Mouse (Mus musculus): ENCODE measurements around the gene Tapbp. TPM values are rescaled to one million over a fixed set of nuclear protein-coding genes. Genes with fewer than 3 reads are reported as not detected.

Gene Tapbp
- polyA plus RNA-seq, 1 experiment = 50.6 TPM

GRCm38 (mm10) chr17:33953310-33953709 is 37.6 kb downstream of the Tapbp start:
- Histone ChIP-seq H3K79me2 (ENCODE audit: control insufficient read depth, insufficient read depth) (peaks cover 29% of the 10 kb centered on the region), H3K27me3 (ENCODE audit: control insufficient read depth, insufficient read depth, insufficient read length) (no peaks in the 10 kb centered on the region), H3K4me2 (ENCODE audit: low read depth) (peak overlapping the region; percentile 59), H3K36me3 (ENCODE audit: control insufficient read depth, insufficient read depth) (peaks cover 15% of the 10 kb centered on the region), H3ac (ENCODE audit: control insufficient read depth, insufficient read length) (no peak overlapping the region), H3K4me3 (peak overlapping the region; percentile 93)
- no peak for TF ChIP-seq POLR2AphosphoS2 (IDR thresholded peaks at IDR 0.05; ENCODE audit: insufficient read length, low read depth)
- no peak for TF ChIP-seq SRF (IDR thresholded peaks at IDR 0.05; ENCODE audit: control insufficient read depth, insufficient read length, low read depth)
- no peak for TF ChIP-seq TCF3 (IDR thresholded peaks at IDR 0.05; ENCODE audit: insufficient read length, low read depth)
- no peak for TF ChIP-seq E2F4 (IDR thresholded peaks at IDR 0.05; ENCODE audit: insufficient read depth)
- TF ChIP-seq REST (IDR thresholded peaks at IDR 0.05; ENCODE audit: insufficient read depth, insufficient read length) = no peak
- TF ChIP-seq USF1 (IDR thresholded peaks at IDR 0.05; ENCODE audit: low read depth) = no peak
- no peak for TF ChIP-seq MAX (IDR thresholded peaks at IDR 0.05; ENCODE audit: low read depth)
- no peak for TF ChIP-seq POLR2A (IDR thresholded peaks at IDR 0.05; ENCODE audit: insufficient read length, low read depth)
- TF ChIP-seq MYOD1 (IDR thresholded peaks at IDR 0.05; ENCODE audit: control insufficient read depth in 1 of 3, insufficient read length in 2 of 3, low read depth in 2 of 3) = no peak
- no peak for TF ChIP-seq MYOG (IDR thresholded peaks at IDR 0.05; ENCODE audit: control insufficient read depth in 1 of 3, insufficient read depth in 1 of 3, insufficient read length in 2 of 3, low read depth in 2 of 3)
- TF ChIP-seq CEBPB (IDR thresholded peaks at IDR 0.05; ENCODE audit: insufficient read depth, poor library complexity, severe bottlenecking) = no peak
- no peak for TF ChIP-seq TCF12 (IDR thresholded peaks at IDR 0.05; ENCODE audit: insufficient read depth, poor library complexity, severe bottlenecking)

- Histone ChIP-seq H3K36me3 (ENCODE audit: control insufficient read depth, insufficient read depth) (peaks cover 15% of the 10 kb centered on the region), H3K27me3 (ENCODE audit: control insufficient read depth, insufficient read depth, insufficient read length) (no peaks in the 10 kb centered on the region), H3K4me3 (peak overlapping the region; percentile 93), H3K4me2 (ENCODE audit: low read depth) (peak overlapping the region; percentile 81), H3ac (ENCODE audit: control insufficient read depth, insufficient read length) (peak overlapping the region; percentile 71), H3K79me2 (ENCODE audit: control insufficient read depth, insufficient read depth) (peaks cover 29% of the 10 kb centered on the region)
- TF ChIP-seq USF1 (IDR thresholded peaks at IDR 0.05; ENCODE audit: low read depth) (no peak), SRF (IDR thresholded peaks at IDR 0.05; ENCODE audit: control insufficient read depth, insufficient read length, low read depth) (no peak), MYOD1 (IDR thresholded peaks at IDR 0.05; ENCODE audit: control insufficient read depth in 1 of 3, insufficient read length in 2 of 3, low read depth in 2 of 3) (no peak), TCF12 (IDR thresholded peaks at IDR 0.05; ENCODE audit: insufficient read depth, poor library complexity, severe bottlenecking) (no peak), POLR2A (IDR thresholded peaks at IDR 0.05; ENCODE audit: insufficient read length, low read depth) (peak; percentile 37)
Observed at GRCm38 (mm10) chr17:33953961-33954565, 38.4 kb downstream of the Tapbp start.

DNA sequence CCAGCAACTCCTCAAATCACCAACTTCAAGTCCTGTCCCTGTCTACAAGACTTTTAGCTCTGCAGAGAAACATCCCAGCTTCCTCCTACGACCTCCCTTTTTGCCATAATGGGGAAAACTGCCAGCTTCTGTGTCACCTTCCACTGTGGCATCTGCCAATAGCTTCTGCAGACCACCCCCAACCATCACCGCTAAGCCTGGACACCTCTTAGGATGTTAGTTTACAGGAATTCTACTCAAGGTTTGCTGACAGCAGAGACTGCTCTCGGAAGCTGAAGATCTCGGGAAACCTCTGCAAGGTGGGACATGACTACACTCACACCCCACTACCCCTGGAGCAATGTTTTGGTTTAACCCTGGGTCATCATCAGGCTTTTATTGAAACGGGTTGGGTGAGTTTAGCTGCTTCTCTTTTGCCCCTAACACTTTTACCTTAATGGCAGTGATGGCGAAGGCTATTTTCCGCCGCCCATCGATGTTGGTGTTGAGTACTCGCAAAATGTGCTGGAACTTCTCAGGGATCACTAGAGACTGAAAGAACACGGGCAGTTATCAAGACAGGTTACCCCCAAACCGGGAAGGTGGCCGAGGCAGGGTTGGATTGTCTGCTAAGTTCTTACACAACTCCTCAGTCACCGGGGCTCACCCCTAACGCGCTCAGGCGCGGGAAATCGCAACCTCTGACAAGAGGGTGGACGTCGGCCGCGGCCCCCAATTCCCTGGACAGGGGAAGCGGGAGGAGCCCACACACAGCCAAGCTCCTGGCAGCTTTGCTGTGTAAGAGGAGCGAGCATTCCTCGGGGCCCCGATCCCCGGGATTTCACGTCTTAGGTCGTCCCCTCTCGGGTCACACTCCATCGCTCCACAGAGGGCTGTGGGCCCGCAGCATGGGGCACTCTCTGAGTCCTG is 39.2 kb downstream of the Tapbp start:
- Histone ChIP-seq H3K27me3 (ENCODE audit: control insufficient read depth, insufficient read depth, insufficient read length) (no peaks in the 10 kb centered on the region), H3ac (ENCODE audit: control insufficient read depth, insufficient read length) (peak overlapping the region; percentile 71), H3K4me2 (ENCODE audit: low read depth) (peak overlapping the region; percentile 81), H3K79me2 (ENCODE audit: control insufficient read depth, insufficient read depth) (peaks cover 29% of the 10 kb centered on the region), H3K36me3 (ENCODE audit: control insufficient read depth, insufficient read depth) (peaks cover 15% of the 10 kb centered on the region), H3K4me3 (peak overlapping the region; percentile 93)
- TF ChIP-seq USF1 (IDR thresholded peaks at IDR 0.05; ENCODE audit: low read depth) (no peak), REST (IDR thresholded peaks at IDR 0.05; ENCODE audit: insufficient read depth, insufficient read length) (no peak), MYOD1 (IDR thresholded peaks at IDR 0.05; ENCODE audit: control insufficient read depth in 1 of 3, insufficient read length in 2 of 3, low read depth in 2 of 3) (no peak), TCF3 (IDR thresholded peaks at IDR 0.05; ENCODE audit: insufficient read length, low read depth) (no peak), SRF (IDR thresholded peaks at IDR 0.05; ENCODE audit: control insufficient read depth, insufficient read length, low read depth) (no peak), MYOG (IDR thresholded peaks at IDR 0.05; ENCODE audit: control insufficient read depth in 1 of 3, insufficient read depth in 1 of 3, insufficient read length in 2 of 3, low read depth in 2 of 3) (no peak), MAX (IDR thresholded peaks at IDR 0.05; ENCODE audit: low read depth) (no peak), E2F4 (IDR thresholded peaks at IDR 0.05; ENCODE audit: insufficient read depth) (no peak), POLR2A (IDR thresholded peaks at IDR 0.05; ENCODE audit: insufficient read length, low read depth) (no peak), POLR2AphosphoS2 (IDR thresholded peaks at IDR 0.05; ENCODE audit: insufficient read length, low read depth) (no peak), CEBPB (IDR thresholded peaks at IDR 0.05; ENCODE audit: insufficient read depth, poor library complexity, severe bottlenecking) (no peak), TCF12 (IDR thresholded peaks at IDR 0.05; ENCODE audit: insufficient read depth, poor library complexity, severe bottlenecking) (no peak)

GRCm38 (mm10) chr17:33955555-33956214 is 40.0 kb downstream of the Tapbp start, which contains the start of the genes Vps52 and Rps18:
Vps52 (plus strand) TSS chr17:33955812.
Rps18 (minus strand) TSS chr17:33956001.
- peak within 1 kb of the TSS; percentile 93 for H3K4me3 ChIP-seq
- H3K79me2 ChIP-seq (ENCODE audit: control insufficient read depth, insufficient read depth) = peaks cover 29% of the 10 kb centered on the region
- peak within 1 kb of the TSS; percentile 71 for H3ac ChIP-seq (ENCODE audit: control insufficient read depth, insufficient read length)
- peaks cover 15% of the 10 kb centered on the region for H3K36me3 ChIP-seq (ENCODE audit: control insufficient read depth, insufficient read depth)
- TF ChIP-seq TCF3 (IDR thresholded peaks at IDR 0.05; ENCODE audit: insufficient read length, low read depth) = no peak
- peak in 1 of 3 experiments; percentile 37 for TF ChIP-seq MYOG (IDR thresholded peaks at IDR 0.05; ENCODE audit: control insufficient read depth in 1 of 3, insufficient read depth in 1 of 3, insufficient read length in 2 of 3, low read depth in 2 of 3)
- TF ChIP-seq POLR2AphosphoS2 (IDR thresholded peaks at IDR 0.05; ENCODE audit: insufficient read length, low read depth) = peak; percentile 90
- TF ChIP-seq USF1 (IDR thresholded peaks at IDR 0.05; ENCODE audit: low read depth) = no peak
- TF ChIP-seq REST (IDR thresholded peaks at IDR 0.05; ENCODE audit: insufficient read depth, insufficient read length) = no peak
- no peak for TF ChIP-seq CEBPB (IDR thresholded peaks at IDR 0.05; ENCODE audit: insufficient read depth, poor library complexity, severe bottlenecking)
- TF ChIP-seq POLR2A (IDR thresholded peaks at IDR 0.05; ENCODE audit: insufficient read length, low read depth) = peak; percentile 84
- TF ChIP-seq MAX (IDR thresholded peaks at IDR 0.05; ENCODE audit: low read depth) = no peak
- TF ChIP-seq SRF (IDR thresholded peaks at IDR 0.05; ENCODE audit: control insufficient read depth, insufficient read length, low read depth) = peak; percentile 2
- TF ChIP-seq MYOD1 (IDR thresholded peaks at IDR 0.05; ENCODE audit: control insufficient read depth in 1 of 3, insufficient read length in 2 of 3, low read depth in 2 of 3) = peak in 1 of 3 experiments; percentile 5
- no peak for TF ChIP-seq TCF12 (IDR thresholded peaks at IDR 0.05; ENCODE audit: insufficient read depth, poor library complexity, severe bottlenecking)
- no peak for TF ChIP-seq E2F4 (IDR thresholded peaks at IDR 0.05; ENCODE audit: insufficient read depth)
- H3K27me3 ChIP-seq (ENCODE audit: control insufficient read depth, insufficient read depth, insufficient read length) = no peaks in the 10 kb centered on the region
- H3K4me2 ChIP-seq (ENCODE audit: low read depth) = peak within 1 kb of the TSS; percentile 100
